Mouse (Mus musculus) mouse embryonic stem cell (cell line): ENCODE data around the gene BC034090.

Source experiments
- in situ Hi-C, 2 experiments: fragments of 300-500 bp; cut with MboI; formaldehyde crosslinking; loops; 1 replicate in 1 of 2; 3 replicates in 1 of 2; pipeline ENCODE4 v1.14.3; 2019 to 2020; ENCODE audit warnings: low sequenced_read_pairs in 2 of 2, low pct_unique_long_range_greater_than_20kb in 1 of 2, mixed read lengths in 1 of 2; ENCODE audit not compliant: unreplicated experiment in 1 of 2

BC034090 gene

GRCm38 (mm10) chr1:155229464-155230411, 14.5 kb downstream of the BC034090 start:
- in situ Hi-C loops = loop anchor here in 1 of 2 experiments (25.0 kb wide), 1 partner anchor 508 kb away; no protein-coding TSS in a partner anchor

- in situ Hi-C loops = loop anchor here (5.0 to 25.0 kb wide), 2 partner anchors 192 to 437 kb away; no protein-coding TSS in a partner anchor
These were observed 20.2 kb downstream of the BC034090 start for GRCm38 (mm10) chr1:155223849-155224554.

DNA sequence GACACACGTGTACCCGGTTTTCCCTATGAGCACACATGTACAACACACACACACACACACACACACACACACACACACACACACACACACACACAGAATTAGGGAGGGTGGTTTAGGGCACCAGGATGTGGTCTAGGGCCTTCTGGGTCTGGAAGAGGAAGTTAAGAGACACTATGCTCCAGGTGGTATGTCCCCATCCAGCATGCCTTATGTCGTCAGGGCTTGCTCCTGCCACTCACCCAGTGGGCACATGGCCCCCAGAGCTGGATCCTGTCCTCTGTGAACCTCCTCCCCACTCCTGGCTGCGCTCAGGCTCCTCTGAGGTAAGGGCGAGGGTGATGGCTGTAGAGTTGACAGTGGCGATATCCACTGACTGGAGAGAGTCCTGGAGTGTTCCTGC, 21.2 kb downstream of the BC034090 start:
- in situ Hi-C loops = loop anchor here (5.0 to 25.0 kb wide), 2 partner anchors 191 to 436 kb away; no protein-coding TSS in a partner anchor

GRCm38 (mm10) chr1:155222101-155222669, 22.1 kb downstream of the BC034090 start:
- in situ Hi-C loops = loop anchor here (5.0 to 25.0 kb wide), 2 partner anchors 190 to 435 kb away; no protein-coding TSS in a partner anchor

- in situ Hi-C loops = loop anchor here (10.0 to 25.0 kb wide), 2 partner anchors 184 to 432 kb away; no protein-coding TSS in a partner anchor
These were observed 25.3 kb downstream of the BC034090 start for GRCm38 (mm10) chr1:155218924-155219323.

GRCm38 (mm10) chr1:155217865-155218541, 26.2 kb downstream of the BC034090 start:
- in situ Hi-C loops = loop anchor here (10.0 to 25.0 kb wide), 2 partner anchors 183 to 431 kb away; no protein-coding TSS in a partner anchor

- in situ Hi-C loops = loop anchor here (10.0 to 25.0 kb wide), 2 partner anchors 182 to 430 kb away; no protein-coding TSS in a partner anchor
These were observed 27.4 kb downstream of the BC034090 start for GRCm38 (mm10) chr1:155216844-155217243.

DNA sequence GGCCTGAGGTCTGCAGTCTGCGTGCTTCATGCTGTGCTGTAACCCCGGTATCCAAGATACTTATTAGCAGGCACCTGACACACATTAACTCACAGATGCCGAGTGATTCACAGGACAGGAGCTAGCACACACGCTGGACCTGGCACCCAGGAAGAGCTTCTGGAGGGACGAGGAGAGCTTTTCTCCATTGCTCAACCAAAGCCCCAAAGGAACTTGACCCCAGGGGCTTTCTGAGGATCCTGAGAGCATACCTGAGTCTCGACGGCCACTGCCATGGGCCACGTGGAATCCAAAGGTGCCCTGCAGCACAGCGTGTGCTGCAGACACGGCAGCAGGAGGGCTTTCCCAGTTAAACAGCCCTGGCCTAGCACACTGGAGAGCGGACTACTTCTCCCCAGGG, 27.9 kb downstream of the BC034090 start:
- in situ Hi-C loops = loop anchor here (10.0 to 25.0 kb wide), 2 partner anchors 182 to 429 kb away; no protein-coding TSS in a partner anchor

DNA sequence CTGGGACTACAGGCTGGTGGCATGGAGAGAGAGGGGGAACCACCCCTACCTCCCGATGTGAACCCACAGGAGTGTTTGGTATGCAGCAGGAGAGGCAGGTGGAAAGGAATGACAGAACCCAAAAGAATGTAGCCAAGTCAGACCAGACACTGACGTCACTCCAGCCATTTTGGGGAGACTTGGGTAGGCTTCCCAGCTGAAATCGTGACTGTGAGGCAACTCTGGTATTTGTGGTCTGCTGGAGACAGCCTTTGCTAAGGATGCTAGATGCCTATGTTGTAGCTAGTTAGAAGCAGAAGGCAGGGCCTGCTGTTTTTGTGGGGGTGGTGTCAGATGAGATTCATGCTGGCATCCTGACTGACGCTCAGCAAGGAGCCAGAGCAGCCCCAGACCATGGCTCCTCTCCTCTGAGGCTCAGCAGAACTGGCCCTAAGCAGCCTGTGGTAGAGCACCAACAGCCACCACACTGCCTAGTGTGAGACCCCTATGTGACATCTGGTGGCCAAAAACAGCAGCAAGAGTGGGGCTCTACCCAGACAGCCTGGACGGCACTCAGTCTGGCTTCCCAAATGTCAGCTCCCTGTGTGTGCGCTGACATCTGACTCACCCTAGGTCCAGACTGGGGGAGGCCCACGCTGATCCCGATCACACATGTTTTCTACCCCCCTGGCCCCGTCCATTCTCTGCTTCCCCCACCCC, 29.0 kb downstream of the BC034090 start:
- in situ Hi-C loops = loop anchor here (10.0 to 25.0 kb wide), 2 partner anchors 180 to 428 kb away; no protein-coding TSS in a partner anchor

DNA sequence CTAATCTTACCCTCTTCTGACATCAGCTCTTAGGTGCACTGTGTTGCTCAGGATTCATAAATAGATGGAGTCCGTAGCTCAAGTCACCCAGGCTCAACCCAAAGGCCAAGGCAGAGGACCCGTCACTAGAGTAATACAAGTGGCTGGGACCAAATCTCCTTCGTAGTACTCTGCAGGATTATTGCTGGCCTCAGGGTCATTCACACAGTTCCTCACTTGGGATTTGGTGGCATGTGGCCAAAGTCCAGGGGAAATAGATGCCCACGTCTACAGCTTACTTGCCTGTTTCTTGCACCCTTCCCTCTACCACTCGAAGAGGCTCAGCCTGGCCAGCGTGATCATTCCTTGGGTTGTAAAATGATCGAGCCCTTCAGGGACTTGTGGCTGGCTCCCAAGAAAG, 30.3 kb downstream of the BC034090 start:
- in situ Hi-C loops = loop anchor here (10.0 to 25.0 kb wide), 2 partner anchors 179 to 427 kb away; no protein-coding TSS in a partner anchor

- in situ Hi-C loops = loop anchor here (10.0 to 25.0 kb wide), 2 partner anchors 178 to 426 kb away; no protein-coding TSS in a partner anchor
These were observed 31.1 kb downstream of the BC034090 start for GRCm38 (mm10) chr1:155212936-155213774.

GRCm38 (mm10) chr1:155212493-155212892, 31.8 kb downstream of the BC034090 start:
- in situ Hi-C loops = loop anchor here (10.0 to 25.0 kb wide), 2 partner anchors 178 to 425 kb away; no protein-coding TSS in a partner anchor

- in situ Hi-C loops = loop anchor here (10.0 to 25.0 kb wide), 2 partner anchors 177 to 425 kb away; no protein-coding TSS in a partner anchor
These were observed 32.2 kb downstream of the BC034090 start for GRCm38 (mm10) chr1:155212081-155212480.

DNA sequence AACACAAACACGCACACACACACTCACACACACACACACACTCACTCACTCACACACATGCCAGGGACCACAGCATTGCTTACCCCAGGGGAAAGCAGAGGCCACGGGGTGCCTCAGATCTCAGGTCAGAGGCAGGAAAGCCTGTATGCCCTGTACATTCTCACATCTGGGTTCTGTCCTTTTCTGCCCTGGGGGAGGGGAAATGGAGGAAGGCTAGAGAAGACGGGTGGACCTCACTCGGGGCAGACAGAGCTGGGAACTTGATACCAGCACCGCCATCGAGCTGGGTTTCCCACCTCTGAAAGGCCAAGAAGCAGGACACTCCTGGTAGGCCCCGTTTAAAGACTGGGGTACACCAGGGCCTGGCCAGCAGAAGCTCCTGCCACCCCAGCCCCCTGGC, 33.2 kb downstream of the BC034090 start:
- in situ Hi-C loops = loop anchor here (10.0 to 25.0 kb wide), 2 partner anchors 176 to 424 kb away; no protein-coding TSS in a partner anchor

DNA sequence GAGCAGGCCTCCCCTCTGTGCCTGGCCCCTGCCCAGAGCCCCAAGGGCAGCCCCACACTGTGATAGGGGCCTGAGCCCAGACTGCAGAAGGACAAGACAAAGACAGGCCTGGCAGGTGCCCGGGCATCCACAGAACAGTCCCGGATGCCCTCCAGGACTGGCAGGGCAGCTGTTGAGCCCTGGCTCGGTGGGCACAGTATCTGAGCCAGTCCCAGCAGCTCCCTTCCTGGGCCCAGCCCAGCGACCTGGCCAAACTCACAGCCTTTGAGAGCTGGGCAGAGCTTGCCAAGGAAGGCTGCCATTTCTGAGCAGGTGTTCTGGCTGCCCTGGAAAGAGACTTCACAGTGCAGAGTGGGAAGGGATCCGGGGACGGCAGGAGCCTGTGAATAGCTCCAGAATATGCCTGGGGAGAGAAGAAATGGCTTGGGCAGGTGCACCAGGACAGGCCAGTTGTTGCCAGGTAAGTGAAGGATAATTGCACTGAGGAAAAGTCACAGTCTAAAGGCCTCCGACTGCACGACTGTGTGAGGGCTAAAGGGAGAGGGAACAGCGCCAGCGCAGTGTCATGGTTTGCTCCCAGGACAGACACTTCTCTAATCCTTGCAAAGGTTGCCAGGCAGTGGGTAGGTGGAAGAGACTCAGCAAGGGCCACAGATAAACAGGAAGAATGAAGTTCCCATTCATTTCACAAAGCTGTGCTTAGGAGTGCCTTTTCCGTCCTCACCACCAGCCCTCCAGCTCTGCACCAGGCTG, 34.1 kb downstream of the BC034090 start:
- in situ Hi-C loops = loop anchor here (10.0 to 25.0 kb wide), 2 partner anchors 175 to 423 kb away; no protein-coding TSS in a partner anchor
